Mouse (Mus musculus): ENCODE data around the gene Macf1.
"Not testable (repeated sequence)": the region's sequence is repeated elsewhere in the genome, so short reads cannot be mapped to it uniquely, and the experiment has no call there.

Gene Macf1

DNA sequence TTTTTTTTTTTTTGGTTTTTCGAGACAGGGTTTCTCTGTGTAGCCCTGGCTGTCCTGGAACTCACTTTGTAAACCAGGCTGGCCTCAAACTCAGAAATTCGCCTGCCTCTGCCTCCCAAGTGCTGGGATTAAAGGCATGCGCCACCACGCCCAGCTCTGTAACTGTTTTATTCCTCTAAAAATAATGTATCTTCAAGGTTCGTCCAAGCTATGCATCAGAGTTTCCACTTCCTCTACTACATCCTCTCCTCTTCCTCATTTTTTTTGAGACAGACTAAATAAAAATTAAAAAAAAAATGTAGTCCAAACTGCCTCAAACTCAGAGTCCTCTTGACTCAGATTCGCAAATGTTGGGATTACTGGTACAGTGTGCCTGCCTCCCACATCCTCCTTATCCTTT, 52.0 kb downstream of the Macf1 start:
- DNase-seq = not testable (repeated sequence)

GRCm38 (mm10) chr4:123631654-123632053, 52.5 kb downstream of the Macf1 start:
- no peak for DNase-seq

DNA sequence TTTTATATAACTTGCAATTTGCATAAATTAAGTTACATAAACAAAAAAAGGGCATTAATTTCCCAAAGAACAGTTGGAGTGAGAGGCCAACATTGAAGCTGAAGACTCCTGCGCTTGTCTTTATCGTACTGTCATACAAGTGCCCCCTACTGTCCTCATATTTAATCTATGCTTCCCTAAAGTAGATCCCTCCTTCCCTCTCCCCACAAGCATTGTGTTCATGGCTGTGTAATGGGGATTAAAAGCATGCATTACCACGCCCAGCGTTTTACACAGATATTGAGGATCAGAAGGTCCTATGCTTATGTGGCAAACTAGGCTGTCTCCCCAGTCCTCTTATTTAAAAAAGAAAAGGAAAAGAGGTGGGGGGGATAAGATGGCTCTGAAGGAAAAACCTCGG, 56.5 kb downstream of the Macf1 start:
- no peak for DNase-seq

DNA sequence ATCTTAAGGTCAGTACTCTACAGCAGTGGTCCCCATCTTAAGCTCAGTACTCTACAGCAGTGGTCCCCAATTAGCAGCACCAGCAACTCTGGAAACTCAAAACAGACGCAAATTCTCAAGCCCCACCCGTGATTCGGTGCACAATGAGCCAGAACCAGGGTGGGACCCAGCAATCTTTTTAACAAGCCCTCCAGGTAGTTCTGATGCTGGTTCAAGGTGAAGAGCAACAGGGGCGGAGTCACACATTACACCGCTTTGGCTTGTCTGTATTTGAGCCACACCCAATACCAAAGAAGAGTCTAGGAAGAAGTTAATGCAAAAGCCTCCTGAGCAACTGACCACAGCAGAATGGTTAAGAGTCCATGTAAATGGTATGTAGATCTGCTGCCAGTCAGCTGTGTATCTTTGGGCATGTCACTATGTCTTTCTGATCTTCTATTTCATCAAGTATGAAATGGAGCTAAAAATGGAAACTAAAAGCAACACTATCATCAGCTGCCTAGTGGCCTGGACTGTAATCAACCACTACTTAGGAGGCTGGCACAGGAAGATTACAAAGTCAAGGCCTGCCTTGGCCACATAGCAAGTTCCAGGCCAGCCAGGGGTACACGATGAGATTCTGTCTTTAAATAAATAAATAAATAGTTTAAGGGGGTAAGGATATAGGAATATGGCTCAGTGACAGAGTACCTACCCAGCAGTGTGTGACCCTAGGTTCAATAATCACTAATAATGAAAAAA, 58.7 kb downstream of the Macf1 start:
- no peak for DNase-seq

- DNase-seq = no peak
These were observed 59.7 kb downstream of the Macf1 start for GRCm38 (mm10) chr4:123624438-123624837.

- DNase-seq = peak; percentile 82 to 91
These were observed 60.4 kb downstream of the Macf1 start for GRCm38 (mm10) chr4:123623742-123624151.

- no peak for DNase-seq
These were observed 62.4 kb downstream of the Macf1 start for GRCm38 (mm10) chr4:123621732-123622131.

DNA sequence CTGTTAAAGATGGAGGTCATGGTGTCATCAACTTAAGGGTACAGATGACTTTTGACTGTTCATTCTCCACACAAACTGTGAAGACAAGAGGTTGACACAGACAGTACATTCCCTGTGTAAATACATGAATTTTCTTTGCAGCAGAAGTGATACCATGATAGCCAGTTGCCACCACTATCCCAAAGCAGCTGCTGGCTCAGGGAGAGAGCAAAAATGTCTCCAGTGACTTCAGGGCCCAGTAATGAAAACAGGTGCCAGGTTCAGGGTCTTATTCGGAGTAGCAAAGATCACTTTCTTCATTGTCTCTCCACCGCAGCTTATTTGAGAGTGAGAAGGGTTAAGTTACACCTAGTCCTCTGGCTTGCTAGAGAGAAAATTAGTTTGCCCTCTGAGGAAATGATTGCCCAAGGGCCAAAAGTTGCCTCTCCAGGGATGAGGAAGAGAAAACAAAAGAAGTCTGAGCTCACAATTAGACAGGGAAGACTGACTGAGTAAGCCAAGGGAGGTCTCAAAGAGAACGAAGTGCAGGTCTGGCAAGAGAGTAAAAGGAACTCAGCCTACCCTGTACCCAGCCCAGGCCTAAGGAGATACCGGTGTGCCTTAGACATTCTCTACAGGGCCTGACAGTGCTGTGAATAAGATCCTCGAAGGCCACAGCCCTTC, 66.3 kb downstream of the Macf1 start:
- DNase-seq = no peak

GRCm38 (mm10) chr4:123616971-123617370, 67.2 kb downstream of the Macf1 start:
- no peak for DNase-seq

DNA sequence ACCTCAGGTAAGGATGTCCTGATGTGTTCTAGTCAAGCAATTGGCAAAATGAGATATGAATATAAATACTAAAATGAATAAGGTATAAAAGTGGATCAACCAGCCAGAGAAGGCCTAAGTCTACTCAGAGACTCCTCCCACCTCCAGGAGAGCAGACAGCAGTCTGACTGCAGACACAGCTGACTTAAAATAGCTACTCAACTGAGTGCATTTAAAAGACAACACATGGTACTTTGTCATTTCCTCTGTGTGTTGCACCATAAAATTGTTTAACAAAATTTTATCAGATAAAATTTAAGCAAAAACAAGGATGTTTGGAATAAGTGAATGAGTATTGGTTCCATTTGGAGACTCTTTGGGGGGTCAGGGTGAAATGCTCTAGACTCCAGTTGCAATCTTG, 67.7 kb downstream of the Macf1 start:
- no peak for DNase-seq

DNA sequence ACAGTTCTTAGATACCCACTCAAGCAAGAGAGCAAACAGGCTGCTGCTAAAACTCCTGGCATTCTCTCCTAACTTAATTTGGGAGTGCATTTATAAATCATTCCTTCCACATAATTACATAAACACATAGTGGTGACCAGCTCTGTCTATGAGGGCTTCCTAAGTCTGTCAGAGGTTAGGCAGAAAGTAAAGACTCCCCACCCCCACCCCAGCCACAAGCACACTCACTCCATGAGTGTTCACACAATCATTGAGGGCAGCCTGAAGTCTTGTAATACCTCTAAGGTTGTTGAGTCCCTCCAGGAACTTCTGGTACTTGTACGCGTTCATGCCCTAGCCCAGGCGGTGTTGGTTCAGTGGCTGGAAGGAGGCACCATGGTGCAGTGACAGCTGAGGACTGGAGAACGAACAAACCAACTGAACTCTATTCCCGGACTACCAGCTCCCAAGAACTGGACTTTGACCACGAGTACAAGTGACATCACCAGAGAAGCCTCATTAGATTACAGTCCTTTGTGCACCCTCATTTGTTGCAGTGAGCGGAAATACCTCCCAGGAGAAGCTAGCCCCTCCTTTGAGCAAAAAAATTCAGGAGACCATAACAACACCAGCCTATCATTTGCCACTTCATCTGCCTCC, 70.7 kb downstream of the Macf1 start:
- no peak for DNase-seq

- DNase-seq = no peak
These were observed 72.2 kb downstream of the Macf1 start for GRCm38 (mm10) chr4:123611940-123612339.

- no peak for DNase-seq
These were observed 72.9 kb downstream of the Macf1 start for GRCm38 (mm10) chr4:123611241-123611640.

DNA sequence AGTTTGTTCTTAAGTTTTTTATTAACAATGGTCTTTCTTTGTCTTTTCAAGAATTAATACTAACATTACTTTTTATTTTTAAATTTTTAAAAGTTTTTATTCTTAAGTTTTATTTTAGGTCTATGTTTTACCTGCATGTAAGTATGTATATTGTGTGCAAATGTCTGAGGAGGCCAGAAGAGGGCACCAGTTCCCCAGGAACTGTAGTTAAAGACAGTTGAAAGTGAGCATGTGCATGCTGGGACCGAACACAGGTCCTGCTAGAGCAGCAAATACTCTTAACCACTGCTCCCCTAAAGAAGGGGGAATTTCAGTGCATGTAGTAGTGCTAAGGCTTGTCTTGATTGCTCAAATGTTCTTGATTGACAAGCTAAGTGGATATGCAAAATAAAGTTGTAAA, 77.0 kb downstream of the Macf1 start:
- no peak for DNase-seq

DNA sequence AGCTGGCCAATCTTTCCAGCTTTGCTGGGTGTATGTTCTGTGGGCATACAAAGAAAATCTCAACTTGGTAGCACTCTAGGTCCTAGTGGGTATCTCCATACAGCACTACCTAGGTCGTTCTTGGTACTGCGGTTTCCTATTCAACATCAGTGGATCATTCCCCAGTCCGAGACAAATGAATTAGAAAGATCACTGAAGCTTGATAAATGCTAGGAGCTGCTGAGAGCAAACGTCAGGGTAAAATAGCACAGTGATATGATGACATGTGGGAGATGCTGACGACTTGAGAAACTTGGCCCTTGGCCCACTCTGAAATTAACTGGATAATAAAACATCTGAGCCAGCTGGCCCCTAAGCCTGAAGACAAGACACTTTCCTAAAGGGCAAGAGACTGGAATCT, 78.2 kb downstream of the Macf1 start:
- DNase-seq = no peak

DNA sequence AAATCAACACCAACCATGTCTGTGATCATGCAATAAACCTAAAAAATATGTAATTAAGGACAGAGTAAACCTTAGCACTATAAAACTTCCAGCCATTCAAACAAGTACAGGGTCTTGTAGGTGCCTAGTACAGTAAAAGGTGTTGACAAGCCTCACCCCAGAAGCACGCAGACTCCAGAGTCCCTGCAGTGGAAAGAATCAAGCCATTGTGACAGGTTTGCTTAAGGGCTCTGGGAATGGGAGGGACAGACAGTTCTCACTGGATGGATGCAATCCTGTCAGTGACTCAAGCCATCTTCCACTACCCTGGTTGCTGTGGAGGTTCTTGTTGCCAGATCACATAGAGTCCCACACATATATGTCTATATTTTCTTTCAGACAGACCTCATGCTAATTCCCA, 78.9 kb downstream of the Macf1 start:
- DNase-seq = no peak

DNA sequence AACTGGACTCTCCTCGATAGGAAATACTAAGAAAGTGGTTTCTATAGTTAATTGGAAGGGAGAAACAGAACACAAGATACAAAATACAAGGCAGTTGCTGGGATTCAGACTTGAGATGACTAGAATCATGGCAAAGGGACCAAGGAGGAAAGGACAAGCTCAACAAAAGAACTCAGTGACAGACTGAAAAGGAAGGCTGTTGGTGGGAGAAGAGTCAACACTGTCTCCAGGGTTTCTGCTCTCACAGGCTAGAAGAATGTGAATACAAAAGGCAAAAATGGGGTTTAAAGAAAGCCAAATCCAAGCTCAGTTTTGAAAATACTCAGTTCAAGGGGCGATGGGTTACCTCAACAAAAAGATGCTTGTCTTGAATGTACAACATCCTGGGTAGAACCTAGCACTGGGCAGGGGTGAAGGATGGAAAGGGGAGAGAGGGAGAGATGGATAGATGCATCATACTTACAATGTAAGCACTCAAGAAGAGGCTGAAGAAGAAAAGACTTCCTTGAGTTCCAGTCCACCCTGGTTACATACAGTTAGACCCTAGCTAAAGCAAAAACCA, 81.4 kb downstream of the Macf1 start:
- no peak for DNase-seq

DNA sequence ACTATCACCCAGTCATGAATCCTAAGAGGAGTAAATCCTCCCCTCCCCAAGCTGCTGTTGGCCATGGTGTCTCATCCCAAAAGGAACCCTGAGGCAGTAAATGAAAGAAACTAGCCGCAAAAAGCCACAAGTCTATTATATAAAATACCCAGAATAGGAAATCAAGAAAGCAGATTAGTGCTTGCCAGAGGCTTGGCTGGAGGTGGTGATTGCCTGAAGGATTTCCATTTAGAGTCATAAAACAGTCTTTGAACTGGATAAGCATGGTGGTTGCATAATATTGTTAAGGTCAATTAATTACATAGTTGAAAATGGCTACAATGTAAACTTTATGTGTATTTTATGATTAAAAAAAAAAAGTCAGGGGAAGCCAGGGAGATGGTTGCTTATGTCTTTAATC, 83.1 kb downstream of the Macf1 start:
- DNase-seq = no peak

DNA sequence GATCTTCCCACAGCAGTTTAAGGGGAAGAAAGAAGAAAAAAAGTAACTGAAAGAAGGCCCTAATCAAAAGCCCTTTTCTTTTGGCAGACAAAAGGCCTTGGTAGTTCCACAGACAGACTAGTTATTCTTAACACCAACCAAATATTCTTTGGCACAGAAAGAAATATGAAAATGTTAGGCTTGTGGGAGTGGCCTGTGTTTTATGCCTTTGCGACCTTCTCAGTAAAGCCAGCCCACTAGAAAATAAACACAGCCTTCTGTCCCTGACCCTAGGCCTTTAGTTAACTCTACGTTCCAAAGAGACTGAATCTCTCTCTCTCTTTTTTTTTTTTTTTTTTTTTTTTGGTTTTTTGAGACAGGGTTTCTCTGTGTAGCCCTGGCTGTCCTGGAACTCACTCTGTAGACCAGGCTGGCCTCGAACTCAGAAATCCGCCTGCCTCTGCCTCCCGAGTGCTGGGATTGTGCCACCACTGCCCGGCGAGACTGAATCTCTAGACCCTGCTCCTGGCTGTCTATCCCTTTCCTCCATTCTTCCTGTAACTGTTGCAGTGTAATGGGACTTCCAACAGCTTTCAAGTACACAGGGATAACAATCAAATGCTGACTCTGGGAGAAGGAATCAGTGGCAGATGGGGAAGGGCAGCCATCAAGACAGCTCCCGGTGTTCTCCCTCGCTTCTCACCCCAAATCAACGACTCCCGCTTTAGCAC, 85.5 kb downstream of the Macf1 start:
- DNase-seq = no peak

- no peak for DNase-seq
These were observed 89.8 kb downstream of the Macf1 start for GRCm38 (mm10) chr4:123594381-123594806.

DNA sequence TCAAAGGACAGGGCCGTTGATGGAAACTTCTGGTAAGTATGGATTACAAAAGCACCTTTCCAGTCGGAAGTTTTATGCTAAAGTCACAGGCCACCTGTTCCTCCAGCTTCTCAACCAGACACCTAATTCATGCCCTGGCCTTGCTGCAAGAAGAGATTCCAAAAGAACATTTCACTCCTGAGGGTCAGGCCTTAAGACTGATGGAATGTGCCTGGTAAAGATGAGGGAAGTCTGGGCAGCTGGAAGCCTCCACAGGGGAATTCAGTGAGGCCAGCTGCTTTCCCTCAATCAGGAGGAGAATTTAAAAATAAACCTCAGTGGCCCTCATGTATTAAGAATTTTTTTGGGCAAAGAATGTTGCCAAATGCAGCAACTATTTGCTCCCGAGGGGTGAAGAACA, 90.5 kb downstream of the Macf1 start:
- no peak for DNase-seq

- peak; percentile 44 to 55 for DNase-seq
These were observed 92.1 kb downstream of the Macf1 start for GRCm38 (mm10) chr4:123592046-123592445.

GRCm38 (mm10) chr4:123591026-123591635, 93.0 kb downstream of the Macf1 start:
- peak; percentile 36 to 39 for DNase-seq
